Mouse (Mus musculus) ovary, postnatal 36 days (tissue): ENCODE data around the gene Thap8.
A peak's percentile ranks its signal among the peaks of the same experiment; 100 is the strongest.

Experiments used
- DNase-seq: peaks from one replicate; pipeline ENCODE4 v3.0.0; 2022; ENCODE audit warnings: low spot score, mixed read lengths

The Thap8 gene

DNA sequence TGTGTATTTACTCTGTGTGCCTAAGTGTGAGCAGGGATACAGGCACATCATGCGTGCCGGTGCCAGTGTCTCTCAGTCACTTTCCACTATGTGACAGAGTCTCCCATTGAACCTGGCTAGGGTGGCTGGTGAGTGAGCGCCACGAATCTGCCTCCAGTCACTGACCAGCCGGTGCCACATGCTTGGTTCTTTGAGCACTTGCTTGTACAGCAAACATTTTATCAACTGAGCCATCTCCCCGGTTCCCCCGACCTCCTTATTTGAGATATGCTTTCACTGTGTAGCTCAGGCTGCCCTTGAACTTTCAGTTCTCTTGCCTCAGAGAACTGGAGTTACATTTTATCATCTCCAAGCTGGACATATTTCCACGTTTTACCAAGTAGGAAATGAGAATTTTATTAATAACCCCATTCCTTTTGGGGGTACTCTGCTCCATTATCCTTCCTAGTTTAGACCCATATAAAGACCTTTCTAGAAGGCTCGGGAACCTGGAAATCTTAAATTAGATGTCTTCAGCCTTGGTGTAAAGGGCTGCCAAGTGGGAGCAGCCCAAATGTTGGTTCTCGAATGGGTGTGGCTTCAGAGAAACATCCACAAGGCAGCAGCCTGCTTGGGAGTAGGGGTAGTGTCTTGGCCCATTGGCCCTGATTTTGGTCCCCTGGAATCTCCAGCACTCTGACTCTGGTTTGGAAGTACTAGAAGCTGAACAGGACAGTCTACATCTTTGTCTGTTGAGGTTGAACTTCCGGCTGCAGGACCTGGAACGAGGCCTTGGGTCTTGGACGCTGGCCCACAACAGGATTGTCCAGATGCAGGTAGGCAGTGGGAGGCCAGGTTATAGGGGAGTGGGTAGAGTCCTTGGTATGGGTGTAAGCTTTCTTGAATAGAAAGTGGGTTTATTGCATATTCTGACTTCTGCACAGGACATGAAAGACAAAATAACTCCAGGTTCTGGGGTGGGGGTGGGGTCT is 36.0 kb downstream of the Thap8 start:
- DNase-seq = no peak

DNA sequence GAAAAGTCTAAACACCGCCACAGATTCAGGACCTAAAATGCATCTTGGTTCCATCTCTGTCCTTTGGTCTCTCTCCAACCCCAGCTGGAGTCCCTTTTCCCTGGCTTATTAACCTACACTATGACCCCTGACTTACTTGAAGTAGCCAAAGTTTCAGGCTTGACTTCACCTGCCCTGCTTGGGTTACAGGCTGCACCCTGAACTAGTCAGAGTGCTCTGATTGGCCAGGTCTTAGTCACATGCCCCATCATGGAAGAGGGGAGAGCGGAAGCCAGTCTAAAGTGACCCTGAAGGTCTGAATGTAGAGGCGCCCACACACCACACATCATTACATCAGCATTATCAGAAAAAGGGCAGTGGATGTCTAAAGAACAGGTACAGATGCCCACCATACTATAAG is 38.2 kb downstream of the Thap8 start:
- DNase-seq = no peak

DNA sequence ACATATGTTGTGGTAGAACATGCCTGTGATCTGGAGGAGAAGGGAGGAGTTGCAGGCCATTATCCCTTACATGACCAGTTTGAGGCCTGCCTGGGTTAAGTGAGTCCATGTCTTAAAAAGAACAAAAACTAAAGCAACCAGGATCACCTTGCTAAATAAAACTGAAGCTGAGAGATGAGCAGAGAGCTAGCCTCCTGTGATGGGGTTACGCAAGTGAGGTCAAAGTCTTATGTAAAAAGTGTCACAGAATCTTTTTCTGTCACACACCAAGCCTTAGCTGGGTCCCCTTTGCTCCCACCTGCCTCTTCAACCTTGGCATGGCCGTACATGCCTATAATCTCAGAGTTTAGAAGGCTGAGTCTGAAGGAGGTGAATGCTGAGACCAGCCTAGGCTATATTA is 41.1 kb downstream of the Thap8 start:
- DNase-seq = no peak

DNA sequence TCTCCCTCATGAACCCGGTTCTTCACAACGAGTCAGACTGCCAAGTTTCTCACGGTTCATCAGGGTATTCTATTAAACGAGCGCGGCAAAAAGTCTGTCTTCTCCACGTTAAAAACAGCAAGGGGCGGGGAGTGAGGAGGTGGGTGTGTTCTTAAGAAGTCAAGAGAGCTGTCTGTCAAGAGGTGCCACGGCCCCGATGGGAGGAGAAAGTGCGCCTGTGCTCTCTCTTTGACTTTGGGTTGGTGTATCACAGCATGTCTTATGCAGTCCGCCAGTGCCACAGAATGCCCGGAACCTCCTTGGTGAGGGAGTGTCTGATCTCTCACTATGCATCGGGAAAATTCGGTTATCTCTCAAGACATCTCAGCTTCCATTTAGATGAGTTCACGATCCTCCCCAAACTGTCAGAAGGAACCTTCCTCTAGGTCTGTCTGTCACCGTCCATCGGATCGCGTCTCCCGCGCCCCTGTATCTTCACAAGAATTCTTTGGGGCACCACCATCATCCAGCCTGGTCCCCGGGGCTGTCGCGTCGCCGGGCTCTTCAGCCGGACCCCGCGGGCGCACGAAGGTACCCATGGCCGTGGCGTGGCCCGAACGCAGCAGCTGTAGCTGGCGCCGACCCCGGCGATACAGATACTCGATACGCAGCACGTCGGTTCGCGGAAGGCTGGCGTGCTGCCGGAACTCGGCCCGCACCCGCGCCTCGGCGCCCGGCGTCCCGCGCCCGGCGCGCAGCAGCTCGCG is 41.8 kb downstream of the Thap8 start, which contains the start of gene E130208F15Rik:
E130208F15Rik (plus strand) TSS at position 202 of the 746 bp plus-strand sequence.
- peak; percentile 55 for DNase-seq

DNA sequence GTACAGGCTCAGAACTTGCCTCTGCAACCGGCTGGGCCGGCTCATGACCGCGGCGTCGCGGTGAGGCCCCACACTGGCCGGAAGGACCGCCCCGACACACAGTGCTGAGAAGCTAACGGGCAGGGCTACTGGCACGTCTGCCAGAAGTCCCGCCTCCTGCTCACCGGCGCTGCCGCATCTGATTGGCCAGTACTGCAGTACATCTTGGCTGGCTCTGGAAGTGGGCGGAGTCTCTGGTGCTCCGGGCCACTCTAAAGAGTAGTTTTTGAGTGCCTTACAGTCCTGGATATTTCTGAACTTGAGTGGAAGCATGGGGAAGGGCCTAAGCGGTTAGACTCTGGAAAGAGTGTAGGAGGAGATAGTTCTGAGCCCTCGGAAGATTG is 42.4 kb downstream of the Thap8 start:
- DNase-seq = peak; percentile 97

DNA sequence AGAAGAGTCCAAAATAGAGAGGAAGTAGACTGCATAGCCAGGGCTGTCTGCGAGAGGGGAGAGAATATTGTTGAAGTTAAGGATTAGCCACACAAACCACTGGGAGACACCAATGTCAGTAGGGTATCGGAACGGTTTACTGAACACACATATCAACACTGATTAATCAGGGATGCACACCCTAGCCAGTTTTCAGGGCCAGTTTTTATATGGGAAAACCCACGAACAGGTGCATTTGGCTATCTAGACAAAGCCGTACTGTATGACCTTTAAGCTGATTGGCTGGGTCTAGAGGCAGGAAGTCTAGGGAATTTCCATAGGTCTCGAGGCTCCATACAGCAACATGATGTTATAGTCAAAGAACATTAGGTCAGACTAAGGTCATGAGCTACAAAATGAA is 43.0 kb downstream of the Thap8 start:
- no peak for DNase-seq

DNA sequence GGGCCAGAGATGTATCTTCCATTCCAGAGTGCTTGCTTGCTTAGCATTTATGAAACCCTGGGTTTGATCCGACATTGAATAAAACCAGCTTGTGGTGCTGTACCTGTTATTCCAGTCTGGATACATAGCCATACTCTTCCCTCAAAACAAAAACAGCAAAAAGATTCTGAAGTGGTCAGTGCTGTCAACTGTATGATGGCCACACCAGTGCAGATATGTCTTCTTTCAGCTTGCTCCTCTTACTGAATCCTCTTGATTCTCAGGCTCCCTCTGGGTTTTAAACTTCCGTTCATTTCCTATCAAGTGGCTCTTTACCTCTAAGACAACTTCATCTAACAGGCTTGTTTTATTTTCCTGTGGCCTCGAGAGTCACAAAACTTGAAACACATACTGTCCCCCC is 43.9 kb downstream of the Thap8 start, which contains the start of gene Sdhaf1:
Sdhaf1 (minus strand) TSS at position 101 of the 400 bp plus-strand sequence.
- no peak for DNase-seq

DNA sequence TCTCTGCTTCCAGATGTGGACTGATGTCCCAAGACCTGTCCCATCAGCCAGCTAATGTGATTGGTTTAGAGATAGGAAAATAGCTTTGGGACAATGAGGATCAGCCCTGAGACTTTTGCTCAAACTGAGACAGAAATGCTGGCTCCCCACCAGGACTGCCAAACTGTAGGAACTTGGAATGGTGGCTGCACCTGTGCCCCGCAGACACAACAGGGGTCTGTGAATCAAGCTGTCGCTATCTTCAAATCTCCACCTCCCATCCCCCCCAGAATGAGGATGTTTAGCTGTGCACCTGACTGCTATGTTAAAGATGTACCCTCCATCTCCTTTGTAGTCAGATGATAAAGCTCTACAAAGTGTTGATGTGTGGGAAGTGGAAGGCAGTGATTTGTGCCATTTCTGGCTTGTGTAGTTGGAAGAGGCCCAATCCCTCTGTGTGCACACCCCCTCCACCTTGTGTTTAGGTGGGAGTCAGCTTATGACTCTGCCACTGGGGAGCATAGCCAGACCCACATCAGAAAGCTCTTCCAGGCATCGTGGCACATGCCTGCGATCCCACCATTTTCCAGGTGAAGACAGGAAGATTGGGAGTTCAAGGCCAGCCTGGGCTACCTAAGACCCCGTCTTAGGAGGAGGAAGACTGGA is 44.5 kb downstream of the Thap8 start:
- no peak for DNase-seq

DNA sequence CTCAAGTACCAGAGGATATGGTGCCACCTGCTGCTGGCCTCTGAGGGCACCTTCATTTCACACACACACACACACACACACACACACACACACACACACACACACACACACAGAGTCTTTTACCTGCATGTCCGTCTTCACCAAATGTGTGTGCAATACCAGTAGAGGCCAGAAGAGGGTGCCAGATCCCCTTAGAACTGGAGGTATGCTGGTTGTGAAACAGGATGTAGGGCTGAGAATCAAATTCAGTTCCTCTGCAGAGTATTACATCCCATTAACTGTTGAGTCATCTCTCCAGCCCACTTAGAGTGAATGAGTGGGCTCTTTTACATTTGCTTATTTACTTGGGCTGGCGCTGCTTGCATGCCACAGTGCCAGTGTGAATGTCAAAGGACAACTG is 45.5 kb downstream of the Thap8 start:
- DNase-seq = no peak

DNA sequence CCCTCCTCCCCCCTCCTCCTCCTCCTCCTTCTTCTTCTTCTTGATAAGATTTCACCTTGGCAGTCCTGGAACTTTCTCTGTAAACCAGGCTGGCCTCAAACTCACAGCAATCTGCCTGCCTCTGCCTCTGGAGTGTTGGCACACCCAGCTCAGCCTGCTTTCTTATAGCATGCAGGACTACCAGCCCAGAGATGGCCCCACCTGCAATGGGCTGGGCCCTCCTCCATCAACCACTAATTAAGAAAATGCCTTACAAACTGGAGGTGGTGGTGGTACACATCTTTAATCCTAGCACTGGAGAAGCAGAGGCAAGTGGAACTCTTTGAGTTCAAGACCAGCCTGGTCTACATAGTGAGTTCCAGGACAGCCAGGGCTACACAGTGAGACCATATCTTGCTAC is 46.5 kb downstream of the Thap8 start:
- no peak for DNase-seq

DNA sequence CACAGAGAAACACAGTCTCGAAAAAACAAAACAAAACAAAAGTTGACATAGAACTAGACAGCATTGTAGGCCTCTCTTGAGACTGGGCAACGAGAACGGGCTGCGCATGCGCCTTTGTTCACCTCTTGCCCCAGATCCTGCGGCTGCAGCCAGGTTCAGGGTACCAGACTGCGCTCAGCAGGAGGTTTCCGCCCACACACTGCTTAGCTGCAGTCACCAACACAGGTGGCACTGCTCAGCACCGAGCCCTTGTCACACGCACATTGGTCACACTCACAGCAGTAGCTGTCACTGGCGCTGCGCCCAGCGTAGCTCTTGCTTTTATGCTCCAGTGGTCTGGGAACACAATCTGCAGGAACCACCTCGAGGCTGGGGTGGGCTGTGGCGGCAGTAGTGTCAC is 47.2 kb downstream of the Thap8 start:
- no peak for DNase-seq

DNA sequence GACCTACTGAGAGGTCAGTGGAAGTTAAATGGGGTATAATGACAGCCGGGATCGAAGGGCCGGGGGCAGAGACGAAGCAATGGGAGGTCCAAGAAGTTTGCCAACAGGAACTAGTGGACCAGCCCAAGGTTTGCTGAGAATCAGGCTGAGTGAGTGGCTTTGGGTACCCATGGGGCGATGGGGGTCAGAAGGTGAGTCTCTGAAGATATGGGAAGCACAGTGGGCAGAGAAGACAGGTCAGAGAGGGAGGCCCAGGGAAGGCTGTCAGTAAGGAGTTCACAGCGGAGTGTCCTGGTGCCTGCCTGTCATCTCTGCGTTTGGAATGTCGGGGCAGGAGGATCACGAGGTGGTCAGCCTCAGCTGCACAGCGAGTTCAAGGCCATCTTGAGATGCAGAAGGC is 48.5 kb downstream of the Thap8 start:
- no peak for DNase-seq

DNA sequence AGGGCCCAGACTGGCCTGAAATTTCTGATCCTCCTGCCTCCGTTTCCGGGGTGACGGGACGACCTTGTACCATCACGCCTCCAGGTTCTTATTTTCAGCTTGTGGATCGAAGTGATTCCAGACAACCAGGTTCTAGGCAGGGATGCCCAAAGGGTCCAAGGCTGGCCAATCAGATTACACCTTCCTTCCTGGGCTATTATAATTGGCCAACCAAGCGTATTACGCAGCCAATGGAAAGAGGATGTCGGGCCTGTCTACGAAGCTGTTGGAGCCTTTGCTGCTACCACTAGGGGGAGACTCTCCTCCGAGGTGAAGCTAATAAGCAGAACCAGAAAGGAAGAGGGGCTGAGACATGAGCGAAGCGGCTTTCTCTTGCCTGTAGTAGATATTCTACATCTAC is 52.0 kb downstream of the Thap8 start:
- peak; percentile 57 for DNase-seq

DNA sequence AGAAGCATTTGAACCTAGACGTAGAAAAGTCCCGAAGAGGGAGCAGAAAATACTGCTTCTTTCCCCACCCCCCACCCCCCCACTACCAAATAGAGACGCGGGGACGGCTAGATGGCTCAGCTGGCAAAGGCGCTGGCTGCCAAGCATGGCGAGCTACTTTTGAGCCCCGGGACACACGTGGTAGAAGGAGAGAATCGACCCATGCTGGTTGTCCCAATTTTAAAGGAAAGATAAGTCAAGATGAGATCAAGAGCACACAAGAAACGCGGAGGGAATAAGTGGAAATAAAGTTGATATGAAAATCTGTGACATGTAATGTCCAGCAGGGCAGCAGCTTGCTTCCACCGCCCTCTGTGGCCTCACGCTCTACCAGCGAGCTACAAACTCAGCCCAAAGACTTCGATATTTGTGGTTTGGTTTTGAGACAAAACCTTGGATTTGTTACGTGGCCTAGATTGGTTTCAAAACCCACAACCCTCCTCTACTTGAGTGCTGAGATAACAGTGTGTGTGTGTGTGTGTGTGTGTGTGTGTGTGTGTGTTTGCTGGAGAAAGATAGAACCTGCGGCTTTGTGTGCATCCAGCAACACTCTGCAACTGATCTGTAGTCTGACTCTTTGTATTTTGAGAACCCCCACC is 52.8 kb downstream of the Thap8 start:
- no peak for DNase-seq

DNA sequence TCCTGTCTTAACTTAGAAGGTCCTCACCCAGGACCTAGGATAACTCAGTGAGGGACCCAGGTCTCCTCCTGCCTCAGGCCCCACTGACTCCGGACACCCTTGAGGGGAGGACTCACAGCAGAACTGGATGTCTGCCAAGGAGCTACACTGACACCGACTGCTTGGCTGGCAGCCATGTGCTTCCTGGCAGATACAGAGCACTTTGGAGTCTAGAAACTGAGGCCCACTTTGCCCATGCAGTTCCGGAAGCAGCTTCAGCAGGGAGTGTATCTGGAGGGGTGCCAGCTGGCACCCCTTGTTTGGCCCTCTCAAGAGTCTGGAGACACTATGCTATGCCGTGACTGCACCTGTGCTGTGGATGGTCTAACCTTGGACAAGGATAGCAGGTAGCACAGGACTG is 53.5 kb downstream of the Thap8 start:
- DNase-seq = peak; percentile 68

DNA sequence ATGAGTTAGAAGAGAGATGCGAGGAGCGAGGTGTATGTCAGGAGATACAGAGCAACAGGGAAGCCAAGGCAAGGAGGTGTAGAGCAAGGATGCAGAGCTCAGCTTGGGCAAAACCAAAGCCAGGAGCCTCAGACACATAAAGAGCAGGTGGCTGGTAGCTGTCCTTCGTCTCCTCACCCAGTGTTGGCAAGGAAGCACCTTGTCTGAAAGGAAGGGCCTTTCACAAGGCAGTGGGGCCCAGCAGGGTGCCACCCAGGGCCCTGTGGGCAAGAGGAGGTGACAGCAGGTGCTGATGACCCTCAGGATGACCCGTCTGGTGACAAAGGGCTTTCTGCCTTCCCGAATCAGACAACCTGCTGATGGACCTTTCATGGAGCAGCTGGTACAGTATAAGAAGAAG is 54.7 kb downstream of the Thap8 start:
- no peak for DNase-seq

DNA sequence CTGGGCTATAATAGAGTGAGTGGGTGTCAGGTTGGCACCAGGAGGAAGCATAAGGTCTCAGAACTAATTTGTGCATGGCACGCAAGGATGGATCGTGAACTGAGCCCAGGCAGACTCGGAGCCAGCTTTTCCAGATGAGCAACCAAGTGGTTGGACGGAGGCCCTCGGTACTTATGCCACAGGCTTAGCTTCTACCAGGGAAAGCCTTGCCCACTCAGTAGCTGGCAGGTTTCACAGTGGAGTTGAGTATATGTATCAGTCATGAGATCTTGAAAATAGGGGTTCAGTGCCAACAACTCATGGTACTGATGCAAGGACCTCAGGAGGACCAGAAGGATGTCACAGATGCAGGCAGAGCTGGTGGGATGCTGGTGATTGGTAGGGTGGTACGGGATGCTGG is 55.8 kb downstream of the Thap8 start:
- no peak for DNase-seq

DNA sequence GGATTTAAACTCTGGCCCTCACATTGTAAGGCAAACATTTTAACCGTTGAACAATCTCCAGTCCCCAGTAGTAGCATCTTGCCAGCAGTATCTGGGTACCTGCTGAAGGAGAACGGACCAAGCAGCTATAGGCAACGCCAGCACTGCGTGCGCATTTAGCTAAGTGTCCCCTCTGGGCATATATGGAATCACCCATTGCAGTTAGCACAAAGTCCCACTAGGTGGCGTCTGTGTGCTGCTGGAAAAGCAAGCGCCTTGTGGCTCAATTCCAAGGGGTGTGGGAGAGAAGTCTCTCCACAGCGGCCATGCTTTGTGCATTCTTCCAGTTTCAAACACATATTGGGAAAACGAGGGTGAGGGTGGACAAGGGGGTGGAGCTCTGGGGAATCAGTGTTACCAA is 56.5 kb downstream of the Thap8 start:
- DNase-seq = peak; percentile 78

DNA sequence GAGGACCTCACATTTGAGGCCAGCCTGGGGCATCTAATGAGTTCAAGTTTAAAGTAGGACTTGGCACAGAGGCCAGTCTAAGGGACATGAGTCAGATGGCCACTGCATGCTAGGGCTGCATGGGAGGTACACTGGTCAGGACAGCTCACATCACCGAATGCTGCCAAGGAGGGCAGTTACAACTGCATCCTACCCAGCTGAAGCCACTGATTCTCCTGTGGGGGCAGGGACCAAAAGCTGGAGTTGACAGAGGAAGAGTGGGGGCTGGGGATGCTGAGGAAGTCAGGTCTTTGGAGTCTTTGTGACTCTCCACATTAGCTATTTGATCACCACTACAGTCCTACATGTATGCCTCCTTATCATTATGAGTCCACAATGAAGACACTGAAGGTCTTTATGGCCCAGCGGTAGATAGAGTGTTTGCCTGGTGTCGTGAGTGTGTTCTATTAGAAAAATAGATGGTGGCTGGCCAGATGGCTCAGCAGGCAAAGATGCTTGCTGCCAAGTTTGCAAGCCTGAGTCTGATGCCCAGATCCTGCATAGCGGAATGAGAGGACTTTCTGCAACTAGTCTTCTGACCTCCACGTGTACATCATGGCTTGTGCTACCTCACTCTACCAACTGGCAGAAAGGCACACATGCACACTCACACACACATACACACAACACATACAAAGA is 59.7 kb downstream of the Thap8 start:
- DNase-seq = no peak
